Mouse (Mus musculus): ENCODE measurements around the gene Fcrl5. TPM values are rescaled to one million over a fixed set of nuclear protein-coding genes. Genes with fewer than 3 reads are reported as not detected.
"Not testable (repeated sequence)": the region's sequence is repeated elsewhere in the genome, so short reads cannot be mapped to it uniquely, and the experiment has no call there.

Gene Fcrl5
- polyA plus RNA-seq, 1 experiment from 2014 or later: not detected

- Histone ChIP-seq H3K9me3 (ENCODE audit: control insufficient read depth, low read length) (no peaks in the 10 kb centered on the region), H3K4me2 (replicated peaks) (no peak overlapping the region), H3K9ac (no peak overlapping the region), H3K36me3 (replicated peaks; ENCODE audit: control insufficient read depth, insufficient read depth) (no peaks in the 10 kb centered on the region), H3K4me3 (replicated peaks; ENCODE audit: low read length) (no peak overlapping the region), H3K4me1 (replicated peaks; ENCODE audit: control insufficient read depth, insufficient read depth, low read length) (no peaks in the 10 kb centered on the region), H3K27ac (no peak overlapping the region), H3K27me3 (ENCODE audit: control insufficient read depth, insufficient read depth, low read length) (no peaks in the 10 kb centered on the region)
- ATAC-seq (ENCODE audit: low FRiP score) (no peak), DNase-seq (ENCODE audit: low spot score) (no peak)
- WGBS: 80% methylated on average over 4 of the region's 4 CpGs
Measured at GRCm38 (mm10) chr3:87422386-87422910, 13.1 kb upstream of the Fcrl5 start.

GRCm38 (mm10) chr3:87440586-87440985 is 5.0 kb downstream of the Fcrl5 start:
- Histone ChIP-seq H3K27ac (no peak overlapping the region), H3K4me3 (replicated peaks; ENCODE audit: low read length) (no peak overlapping the region), H3K4me2 (replicated peaks) (no peak overlapping the region), H3K9ac (no peak overlapping the region), H3K9me3 (ENCODE audit: control insufficient read depth, low read length) (no peaks in the 10 kb centered on the region), H3K27me3 (ENCODE audit: control insufficient read depth, insufficient read depth, low read length) (no peaks in the 10 kb centered on the region), H3K36me3 (replicated peaks; ENCODE audit: control insufficient read depth, insufficient read depth) (no peaks in the 10 kb centered on the region), H3K4me1 (replicated peaks; ENCODE audit: control insufficient read depth, insufficient read depth, low read length) (no peaks in the 10 kb centered on the region)
- no peak for ATAC-seq (ENCODE audit: low FRiP score)
- 82% methylated on average over 1 of the region's 1 CpGs for WGBS
- DNase-seq (ENCODE audit: low spot score): no peak

GRCm38 (mm10) chr3:87443968-87444367 is 8.4 kb downstream of the Fcrl5 start:
- 73% methylated on average over 6 of the region's 6 CpGs for WGBS
- ATAC-seq (ENCODE audit: low FRiP score): no peak
- no peak overlapping the region for H3K9ac ChIP-seq
- H3K27me3 ChIP-seq (ENCODE audit: control insufficient read depth, insufficient read depth, low read length): no peaks in the 10 kb centered on the region
- no peak overlapping the region for H3K27ac ChIP-seq
- no peaks in the 10 kb centered on the region for H3K36me3 ChIP-seq (replicated peaks; ENCODE audit: control insufficient read depth, insufficient read depth)
- no peaks in the 10 kb centered on the region for H3K4me1 ChIP-seq (replicated peaks; ENCODE audit: control insufficient read depth, insufficient read depth, low read length)
- H3K4me3 ChIP-seq (replicated peaks; ENCODE audit: low read length): no peak overlapping the region
- no peaks in the 10 kb centered on the region for H3K9me3 ChIP-seq (ENCODE audit: control insufficient read depth, low read length)
- no peak overlapping the region for H3K4me2 ChIP-seq (replicated peaks)
- no peak for DNase-seq (ENCODE audit: low spot score)

- WGBS: 90% methylated on average over 3 of the region's 3 CpGs
- H3K27ac ChIP-seq: no peak overlapping the region
Measured at GRCm38 (mm10) chr3:87465454-87465853, 29.9 kb downstream of the Fcrl5 start.

GRCm38 (mm10) chr3:87467011-87467410 is 31.4 kb downstream of the Fcrl5 start:
- Histone ChIP-seq H3K27ac (no peak overlapping the region), H3K4me1 (replicated peaks; ENCODE audit: control insufficient read depth, insufficient read depth, low read length) (no peaks in the 10 kb centered on the region), H3K9ac (no peak overlapping the region), H3K4me2 (replicated peaks) (no peak overlapping the region), H3K4me3 (replicated peaks; ENCODE audit: low read length) (no peak overlapping the region), H3K36me3 (replicated peaks; ENCODE audit: control insufficient read depth, insufficient read depth) (no peaks in the 10 kb centered on the region), H3K27me3 (ENCODE audit: control insufficient read depth, insufficient read depth, low read length) (no peaks in the 10 kb centered on the region), H3K9me3 (ENCODE audit: control insufficient read depth, low read length) (peaks cover 5% of the 10 kb centered on the region)
- 74% methylated on average over 6 of the region's 6 CpGs for WGBS
- ATAC-seq (ENCODE audit: low FRiP score) (no peak), DNase-seq (ENCODE audit: low spot score) (no peak)

More at GRCm38 (mm10) chr3:87465454-87465853, 29.9 kb downstream of the Fcrl5 start:
- peaks cover 5% of the 10 kb centered on the region for H3K9me3 ChIP-seq (ENCODE audit: control insufficient read depth, low read length)
- H3K4me1 ChIP-seq (replicated peaks; ENCODE audit: control insufficient read depth, insufficient read depth, low read length): no peaks in the 10 kb centered on the region
- no peak overlapping the region for H3K4me3 ChIP-seq (replicated peaks; ENCODE audit: low read length)
- no peaks in the 10 kb centered on the region for H3K27me3 ChIP-seq (ENCODE audit: control insufficient read depth, insufficient read depth, low read length)
- H3K36me3 ChIP-seq (replicated peaks; ENCODE audit: control insufficient read depth, insufficient read depth): no peaks in the 10 kb centered on the region
- no peak overlapping the region for H3K4me2 ChIP-seq (replicated peaks)
- no peak overlapping the region for H3K9ac ChIP-seq
- DNase-seq (ENCODE audit: low spot score) (no peak), ATAC-seq (ENCODE audit: low FRiP score) (no peak)

- no peak for ATAC-seq (ENCODE audit: low FRiP score)
- DNase-seq (ENCODE audit: low spot score): no peak
- no peak overlapping the region for H3K4me2 ChIP-seq (replicated peaks)
- 83% methylated on average over 9 of the region's 9 CpGs for WGBS
- no peaks in the 10 kb centered on the region for H3K4me1 ChIP-seq (replicated peaks; ENCODE audit: control insufficient read depth, insufficient read depth, low read length)
- no peak overlapping the region for H3K9ac ChIP-seq
- H3K27me3 ChIP-seq (ENCODE audit: control insufficient read depth, insufficient read depth, low read length): no peaks in the 10 kb centered on the region
- no peak overlapping the region for H3K27ac ChIP-seq
- peaks cover 5% of the 10 kb centered on the region for H3K9me3 ChIP-seq (ENCODE audit: control insufficient read depth, low read length)
- H3K36me3 ChIP-seq (replicated peaks; ENCODE audit: control insufficient read depth, insufficient read depth): no peaks in the 10 kb centered on the region
- no peak overlapping the region for H3K4me3 ChIP-seq (replicated peaks; ENCODE audit: low read length)
Measured at GRCm38 (mm10) chr3:87467416-87467815, 31.8 kb downstream of the Fcrl5 start.

GRCm38 (mm10) chr3:87477948-87478347 is 42.4 kb downstream of the Fcrl5 start:
- H3K27ac ChIP-seq; H3K9me3 ChIP-seq (ENCODE audit: control insufficient read depth, low read length); H3K27me3 ChIP-seq (ENCODE audit: control insufficient read depth, insufficient read depth, low read length); H3K36me3 ChIP-seq (replicated peaks; ENCODE audit: control insufficient read depth, insufficient read depth); ATAC-seq (ENCODE audit: low FRiP score); H3K9ac ChIP-seq; H3K4me2 ChIP-seq (replicated peaks); H3K4me3 ChIP-seq (replicated peaks; ENCODE audit: low read length); DNase-seq (ENCODE audit: low spot score); H3K4me1 ChIP-seq (replicated peaks; ENCODE audit: control insufficient read depth, insufficient read depth, low read length): not testable (repeated sequence)
- 88% methylated on average over 3 of the region's 3 CpGs for WGBS

GRCm38 (mm10) chr3:87478596-87478995 is 43.0 kb downstream of the Fcrl5 start:
- not testable (repeated sequence) for H3K36me3 ChIP-seq (replicated peaks; ENCODE audit: control insufficient read depth, insufficient read depth); H3K4me3 ChIP-seq (replicated peaks; ENCODE audit: low read length); H3K9me3 ChIP-seq (ENCODE audit: control insufficient read depth, low read length); H3K27ac ChIP-seq; H3K27me3 ChIP-seq (ENCODE audit: control insufficient read depth, insufficient read depth, low read length); DNase-seq (ENCODE audit: low spot score); H3K4me1 ChIP-seq (replicated peaks; ENCODE audit: control insufficient read depth, insufficient read depth, low read length); H3K9ac ChIP-seq; ATAC-seq (ENCODE audit: low FRiP score); H3K4me2 ChIP-seq (replicated peaks)
- WGBS: 86% methylated on average over 6 of the region's 6 CpGs

GRCm38 (mm10) chr3:87479230-87479629 is 43.7 kb downstream of the Fcrl5 start:
- not testable (repeated sequence) for H3K9ac ChIP-seq; H3K9me3 ChIP-seq (ENCODE audit: control insufficient read depth, low read length); H3K4me2 ChIP-seq (replicated peaks); ATAC-seq (ENCODE audit: low FRiP score); H3K27me3 ChIP-seq (ENCODE audit: control insufficient read depth, insufficient read depth, low read length); H3K36me3 ChIP-seq (replicated peaks; ENCODE audit: control insufficient read depth, insufficient read depth); H3K4me1 ChIP-seq (replicated peaks; ENCODE audit: control insufficient read depth, insufficient read depth, low read length); H3K27ac ChIP-seq; DNase-seq (ENCODE audit: low spot score); H3K4me3 ChIP-seq (replicated peaks; ENCODE audit: low read length)

GRCm38 (mm10) chr3:87487392-87487791 is 51.8 kb downstream of the Fcrl5 start:
- Histone ChIP-seq H3K4me3 (replicated peaks; ENCODE audit: low read length) (no peak overlapping the region), H3K4me1 (replicated peaks; ENCODE audit: control insufficient read depth, insufficient read depth, low read length) (no peaks in the 10 kb centered on the region), H3K4me2 (replicated peaks) (no peak overlapping the region), H3K27me3 (ENCODE audit: control insufficient read depth, insufficient read depth, low read length) (no peaks in the 10 kb centered on the region), H3K27ac (no peak overlapping the region), H3K36me3 (replicated peaks; ENCODE audit: control insufficient read depth, insufficient read depth) (no peaks in the 10 kb centered on the region), H3K9me3 (ENCODE audit: control insufficient read depth, low read length) (no peaks in the 10 kb centered on the region), H3K9ac (no peak overlapping the region)
- no peak for ATAC-seq (ENCODE audit: low FRiP score)
- no peak for DNase-seq (ENCODE audit: low spot score)
- 82% methylated on average over 4 of the region's 4 CpGs for WGBS

Data from hindbrain, embryonic 14.5 days (tissue).